Mouse (Mus musculus): ENCODE results near the gene Jade1.

- TF ChIP-seq POLR2A (IDR thresholded peaks at IDR 0.05; ENCODE audit: control insufficient read depth, extremely low read depth, insufficient read depth, low read length, poor library complexity), result no peak
- TF ChIP-seq CTCF (IDR thresholded peaks at IDR 0.05; ENCODE audit: borderline replicate concordance, control insufficient read depth, extremely low read depth, insufficient read depth, low read length, poor library complexity), result no peak
Observed at GRCm38 (mm10) chr3:41594097-41594879, 38.8 kb downstream of the Jade1 start.
